In the genomic region with DNA sequence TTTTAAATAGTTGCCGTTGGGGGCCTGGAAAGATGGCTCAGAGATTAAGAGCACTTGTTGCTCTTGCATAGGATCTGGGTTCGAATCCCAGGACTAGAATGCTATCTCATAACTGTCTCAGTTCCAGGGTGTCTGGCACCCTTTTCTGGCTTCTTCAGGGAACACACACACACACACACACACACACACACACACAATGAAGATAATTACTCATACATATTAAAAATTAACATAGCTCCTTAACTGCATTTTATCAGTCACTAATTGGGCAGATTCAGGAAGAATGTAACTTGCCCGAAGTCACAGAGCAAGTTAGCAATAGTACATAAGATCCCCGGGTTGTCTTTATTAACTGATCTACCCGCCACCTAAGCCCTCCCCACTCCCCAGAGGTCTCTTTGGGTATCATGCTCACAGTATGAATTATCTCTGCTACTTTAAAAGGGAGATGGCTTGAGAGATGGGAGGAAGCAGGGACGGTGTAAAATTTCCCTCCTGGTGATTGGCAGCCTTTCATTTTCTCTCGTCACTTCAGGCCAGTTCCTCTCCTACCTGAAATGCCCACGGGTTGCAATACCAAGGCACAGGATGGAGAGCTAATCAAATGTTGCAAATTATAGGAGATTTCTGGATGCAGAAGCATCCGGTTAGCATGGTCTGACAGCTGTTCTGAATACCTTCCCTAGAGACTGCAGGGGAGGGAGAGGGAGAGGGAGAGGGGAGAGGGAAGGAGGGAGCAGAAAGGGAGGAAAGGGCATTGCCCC, we compare ENCODE assay signal across 11 mouse cellular contexts.
DNase-seq lines count a peak whose midpoint lies in the region; ATAC-seq and TF ChIP-seq lines count a peak whose summit lies in the region.
"Had no signal": no experiment of that assay in that cellular context is flagged by ENCODE, and none has a peak within 500 bp of the region (broad histone marks: within the 10 kb centered on the region; RNA-seq: fewer than 3 reads in every experiment).

No protein-coding gene starts in this region.

- peaks cover 16% of the 10 kb centered on the region for H3K36me3 ChIP-seq in heart, adult 2 months (ENCODE audit: control insufficient read depth, insufficient read depth, low read length)
- no peaks in the 10 kb centered on the region for H3K36me3 ChIP-seq in heart, embryonic 10.5 days
- H3K36me3 ChIP-seq in forebrain, embryonic 11.5 days (ENCODE audit: control insufficient read depth, insufficient read depth, low read length), result no peaks in the 10 kb centered on the region
- no peaks in the 10 kb centered on the region for H3K36me3 ChIP-seq in midbrain, embryonic 10.5 days
- H3K36me3 ChIP-seq: liver, embryonic 15.5 days had no signal

- no peak overlapping the region for H3K4me3 ChIP-seq in heart, adult 2 months
- no peak overlapping the region for H3K4me3 ChIP-seq in heart, embryonic 10.5 days
- H3K4me3 ChIP-seq in forebrain, embryonic 11.5 days (ENCODE audit: low read depth, low read length), result no peak overlapping the region
- H3K4me3 ChIP-seq in midbrain, embryonic 10.5 days, result peak overlapping the region; percentile 9; the same call in 1 of the 2 replicates
- H3K4me3 ChIP-seq: liver, embryonic 15.5 days had no signal

- no peak overlapping the region for H3K9ac ChIP-seq in heart, adult 2 months (ENCODE audit: low read depth, low read length)
- no peak overlapping the region for H3K9ac ChIP-seq in forebrain, embryonic 11.5 days (ENCODE audit: low read length)
- H3K9ac ChIP-seq: liver, embryonic 15.5 days had no signal

- DNase-seq in heart, adult 2 months, result no peak
- DNase-seq in heart, embryonic 10.5 days (ENCODE audit: low spot score), result no peak
- peak; percentile 46 for DNase-seq in cerebellum, adult 11 months
- DNase-seq in forebrain, embryonic 11.5 days (ENCODE audit: low spot score), result no peak
- DNase-seq in midbrain, embryonic 10.5 days (ENCODE audit: low spot score), result no peak
- DNase-seq in left cerebral cortex, postnatal 4 days, result no peak
- no peak for DNase-seq in right cerebral cortex, postnatal 14 days
- DNase-seq in c-Kit-positive CD71-positive TER-119-positive erythroid progenitor cells, embryonic 14.5 days (ENCODE audit: low spot score), result no peak
- DNase-seq: gastrocnemius, postnatal 36 days; kidney, adult 18-20 months had no signal

- ATAC-seq in forebrain, embryonic 11.5 days (replicated peaks; ENCODE audit: low FRiP score), result peak; percentile 53

- H3K79me2 ChIP-seq in heart, adult 2 months (replicated peaks; ENCODE audit: control insufficient read depth, insufficient read depth, low read length), result no peaks in the 10 kb centered on the region

- H3K9me3 ChIP-seq in heart, embryonic 10.5 days, result no peaks in the 10 kb centered on the region
- H3K9me3 ChIP-seq in forebrain, embryonic 11.5 days (ENCODE audit: control insufficient read depth, low read length), result no peaks in the 10 kb centered on the region
- H3K9me3 ChIP-seq in midbrain, embryonic 10.5 days (replicated peaks), result no peaks in the 10 kb centered on the region
- H3K9me3 ChIP-seq: liver, embryonic 15.5 days had no signal

- peak overlapping the region; percentile 18; the same call in 1 of the 2 replicates for H3K27ac ChIP-seq in heart, adult 2 months
- no peak overlapping the region for H3K27ac ChIP-seq in heart, embryonic 10.5 days
- peak overlapping the region; percentile 34; the same call in 1 of the 2 replicates for H3K27ac ChIP-seq in forebrain, embryonic 11.5 days (ENCODE audit: low read depth, low read length)
- no peak overlapping the region; the same call in 1 of the 2 replicates for H3K27ac ChIP-seq in midbrain, embryonic 10.5 days (replicated peaks)
- H3K27ac ChIP-seq: liver, embryonic 15.5 days had no signal

- no peak overlapping the region for H3K4me2 ChIP-seq in forebrain, embryonic 11.5 days (ENCODE audit: low read depth, low read length, severe bottlenecking)
- H3K4me2 ChIP-seq: liver, embryonic 15.5 days had no signal

- no peak for TF ChIP-seq EP300 in heart, adult 2 months (IDR thresholded peaks at IDR 0.05; ENCODE audit: insufficient read depth, low read depth, low read length)

- no peak for TF ChIP-seq POLR2A in heart, adult 2 months (IDR thresholded peaks at IDR 0.05; ENCODE audit: insufficient read depth, low read depth, low read length)

- no peak for TF ChIP-seq CTCF in heart, adult 2 months (IDR thresholded peaks at IDR 0.05)

- peaks cover 13% of the 10 kb centered on the region for H3K4me1 ChIP-seq in heart, adult 2 months (ENCODE audit: control insufficient read depth, insufficient read depth, low read length)
- H3K4me1 ChIP-seq in heart, embryonic 10.5 days, result peaks cover 39% of the 10 kb centered on the region
- peaks cover 7% of the 10 kb centered on the region; the same call in 1 of the 2 replicates for H3K4me1 ChIP-seq in forebrain, embryonic 11.5 days (replicated peaks; ENCODE audit: control insufficient read depth, insufficient read depth, low read length)
- peaks cover 38% of the 10 kb centered on the region for H3K4me1 ChIP-seq in midbrain, embryonic 10.5 days
- H3K4me1 ChIP-seq: liver, embryonic 15.5 days had no signal

- 47% methylated on average over 9 of the region's 9 CpGs for WGBS in heart, adult 2 months
- WGBS in heart, embryonic 10.5 days, result 58% methylated on average over 9 of the region's 9 CpGs
- 39% methylated on average over 9 of the region's 9 CpGs for WGBS in forebrain, embryonic 11.5 days
- 55% methylated on average over 9 of the region's 9 CpGs for WGBS in midbrain, embryonic 10.5 days

- H3K27me3 ChIP-seq in heart, adult 2 months (ENCODE audit: control insufficient read depth, insufficient read depth, low read length), result no peaks in the 10 kb centered on the region
- no peaks in the 10 kb centered on the region for H3K27me3 ChIP-seq in heart, embryonic 10.5 days (ENCODE audit: insufficient read depth, poor library complexity, severe bottlenecking)
- H3K27me3 ChIP-seq in forebrain, embryonic 11.5 days (ENCODE audit: control insufficient read depth, insufficient read depth, low read length), result no peaks in the 10 kb centered on the region
- peaks cover 73% of the 10 kb centered on the region for H3K27me3 ChIP-seq in midbrain, embryonic 10.5 days (ENCODE audit: low read depth, poor library complexity, severe bottlenecking)
- H3K27me3 ChIP-seq: liver, embryonic 15.5 days had no signal

- intact Hi-C loops in heart, adult 2 months (cut with DNase I), result no loop called here
- intact Hi-C loops in left cerebral cortex, postnatal 4 days (cut with DNase I), result no loop called here

Comparison
In these comparisons a context has a peak if more than half of its experiments do, and no peak if none do; other contexts are left out.
1. H3K27ac ChIP-seq: peak in heart, adult 2 months (single experiment) and forebrain, embryonic 11.5 days (single experiment); none in heart, embryonic 10.5 days (single experiment) and midbrain, embryonic 10.5 days (single experiment).